In the genomic region with DNA sequence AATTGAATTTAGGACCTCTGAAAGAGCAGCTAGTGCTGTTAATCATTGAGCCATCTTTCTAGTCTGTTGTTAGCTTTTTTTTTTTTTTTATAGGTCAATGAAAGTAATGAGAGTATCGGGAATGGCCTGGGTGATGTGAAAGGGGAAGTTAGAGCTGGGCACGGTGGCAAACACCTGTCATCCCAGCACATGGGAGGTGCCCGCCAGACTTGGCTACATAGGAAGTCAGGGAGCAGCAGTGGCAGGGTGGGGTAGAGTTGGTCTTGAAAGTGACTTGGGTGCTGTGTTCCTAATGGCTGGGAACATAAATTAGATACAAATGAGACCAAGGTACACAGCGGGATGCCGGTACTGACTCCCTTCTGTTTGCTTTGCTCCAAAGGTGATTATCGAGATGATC, we compare ENCODE assay signal across 28 mouse cellular contexts. TPM values are rescaled to one million over a fixed set of nuclear protein-coding genes. Genes with fewer than 3 reads are reported as not detected.
DNase-seq lines count a peak whose midpoint lies in the region; ATAC-seq lines count a peak whose summit lies in the region.
"Had no signal": no experiment of that assay in that cellular context is flagged by ENCODE, and none has a peak within 500 bp of the region (broad histone marks: within the 10 kb centered on the region; RNA-seq: fewer than 3 reads in every experiment).

No protein-coding gene starts in this region.

- H3K4me2 ChIP-seq in liver, embryonic 11.5 days = no peak overlapping the region
- no peak overlapping the region for H3K4me2 ChIP-seq in liver, embryonic 15.5 days
- H3K4me2 ChIP-seq in liver, embryonic 12.5 days = no peak overlapping the region
- H3K4me2 ChIP-seq: embryonic facial prominence, embryonic 13.5 days; embryonic facial prominence, embryonic 15.5 days; forebrain, embryonic 12.5 days had no signal

- H3K27ac ChIP-seq in liver, embryonic 11.5 days (ENCODE audit: low read depth, low read length) = no peak overlapping the region
- 0 out of 2 replicates have a peak overlapping the region, but pooled peaks have one; percentile 26 for H3K27ac ChIP-seq in liver, embryonic 15.5 days (replicated peaks)
- H3K27ac ChIP-seq in liver, embryonic 12.5 days = no peak overlapping the region
- H3K27ac ChIP-seq: embryonic facial prominence, embryonic 13.5 days; embryonic facial prominence, embryonic 15.5 days; forebrain, embryonic 10.5 days; forebrain, embryonic 12.5 days had no signal

- no peak overlapping the region for H3K4me3 ChIP-seq in liver, embryonic 11.5 days (ENCODE audit: low read depth, low read length)
- H3K4me3 ChIP-seq in liver, embryonic 15.5 days (replicated peaks) = no peak overlapping the region
- H3K4me3 ChIP-seq in liver, embryonic 12.5 days = no peak overlapping the region
- H3K4me3 ChIP-seq: embryonic facial prominence, embryonic 13.5 days; embryonic facial prominence, embryonic 15.5 days; erythroblast, embryonic 14.5 days; forebrain, embryonic 10.5 days; forebrain, embryonic 12.5 days had no signal

- H3K9ac ChIP-seq in liver, embryonic 11.5 days (ENCODE audit: low read depth, low read length) = peak overlapping the region; percentile 1; the same call in 1 of the 2 replicates
- H3K9ac ChIP-seq in liver, embryonic 15.5 days = no peak overlapping the region
- H3K9ac ChIP-seq in liver, embryonic 12.5 days = no peak overlapping the region
- H3K9ac ChIP-seq: embryonic facial prominence, embryonic 13.5 days; embryonic facial prominence, embryonic 15.5 days; forebrain, embryonic 12.5 days had no signal

- no peaks in the 10 kb centered on the region for H3K27me3 ChIP-seq in liver, embryonic 11.5 days (replicated peaks; ENCODE audit: control insufficient read depth, insufficient read depth, low read length)
- no peaks in the 10 kb centered on the region for H3K27me3 ChIP-seq in liver, embryonic 15.5 days
- H3K27me3 ChIP-seq in liver, embryonic 12.5 days (replicated peaks) = no peaks in the 10 kb centered on the region
- H3K27me3 ChIP-seq in splenic B cell, adult 2 months (ENCODE audit: control insufficient read depth, insufficient read depth, low read length, poor library complexity, severe bottlenecking) = no peaks in the 10 kb centered on the region
- H3K27me3 ChIP-seq: CH12.LX; embryonic facial prominence, embryonic 13.5 days; embryonic facial prominence, embryonic 15.5 days; forebrain, embryonic 12.5 days; Patski had no signal

- 89% methylated on average over 6 of the region's 6 CpGs for WGBS in liver, embryonic 11.5 days
- WGBS in liver, embryonic 15.5 days (ENCODE audit: insufficient replicate concordance) = 83% methylated on average over 6 of the region's 6 CpGs
- 80% methylated on average over 6 of the region's 6 CpGs for WGBS in liver, embryonic 12.5 days (ENCODE audit: insufficient replicate concordance)

- no peaks in the 10 kb centered on the region for H3K9me3 ChIP-seq in liver, embryonic 11.5 days (ENCODE audit: control insufficient read depth, low read length)
- no peaks in the 10 kb centered on the region for H3K9me3 ChIP-seq in liver, embryonic 15.5 days (replicated peaks)
- H3K9me3 ChIP-seq in liver, embryonic 12.5 days (replicated peaks) = no peaks in the 10 kb centered on the region
- H3K9me3 ChIP-seq: embryonic facial prominence, embryonic 15.5 days had no signal

- no peak for ATAC-seq in liver, embryonic 11.5 days (replicated peaks; ENCODE audit: low FRiP score)
- no peak for ATAC-seq in liver, embryonic 15.5 days (ENCODE audit: insufficient read depth)
- ATAC-seq in liver, embryonic 12.5 days = no peak
- ATAC-seq: activated CD4-positive, CD25-positive, alpha-beta regulatory T cell, adult 4 months; CD4-positive, CD25-positive, alpha-beta regulatory T cell, adult 4 months; forebrain, embryonic 14.5 days; forebrain, embryonic 16.5 days; Patski had no signal

- no peak for DNase-seq in liver, embryonic 11.5 days (ENCODE audit: low spot score)
- no peak for DNase-seq in liver
- peak; percentile 78 for DNase-seq in A20 (ENCODE audit: low read depth, low spot score)
- DNase-seq in splenic B cell, adult 2 months (ENCODE audit: low read depth, low spot score) = peak; percentile 16
- DNase-seq in left cerebral cortex, adult 11 months (ENCODE audit: low spot score) = no peak
- DNase-seq: adrenal gland, adult 8-10 months; adrenal gland, postnatal 14 days; B cell, adult 2 months; cerebellum, adult 11 months; cerebellum, adult 18-20 months; cerebellum, adult 8-10 months; cerebellum, adult 9-11 months; cerebellum, postnatal 14 days; cerebellum, postnatal 36 days; embryo, embryonic 11 days had no signal

- peaks cover 7% of the 10 kb centered on the region for H3K4me1 ChIP-seq in liver, embryonic 11.5 days (replicated peaks; ENCODE audit: control insufficient read depth, insufficient read depth, low read length)
- H3K4me1 ChIP-seq in liver, embryonic 15.5 days (replicated peaks) = peaks cover 37% of the 10 kb centered on the region
- peaks cover 34% of the 10 kb centered on the region for H3K4me1 ChIP-seq in liver, embryonic 12.5 days

- H3K36me3 ChIP-seq in liver, embryonic 11.5 days (ENCODE audit: control insufficient read depth, insufficient read depth, low read length) = peaks cover 40% of the 10 kb centered on the region
- H3K36me3 ChIP-seq in liver, embryonic 15.5 days (replicated peaks) = peaks cover 55% of the 10 kb centered on the region
- peaks cover 69% of the 10 kb centered on the region for H3K36me3 ChIP-seq in liver, embryonic 12.5 days
- H3K36me3 ChIP-seq in splenic B cell, adult 2 months (ENCODE audit: control insufficient read depth, insufficient read depth, low read length, poor library complexity, severe bottlenecking) = no peaks in the 10 kb centered on the region

RNA-seq across cellular contexts. Expression of a gene that starts 3.8 kb away (rescaled TPM):
- 250 TPM in 2 replicates for polyA plus RNA-seq in liver, embryonic 11.5 days (2014; fragmentation: Nextera tagmentation; extraction: Ambion mirVana)
- polyA plus RNA-seq in liver, embryonic 15.5 days (2015; fragmentation: Nextera tagmentation; extraction: Ambion mirVana) = 226 and 228 TPM in 2 replicates
- polyA plus RNA-seq in liver, embryonic 12.5 days (2016; fragmentation: Nextera tagmentation; extraction: Ambion mirVana) = 233 and 239 TPM in 2 replicates

RNA-seq across cellular contexts. Expression of a gene that starts 4.9 kb away (rescaled TPM):
- polyA plus RNA-seq in liver, embryonic 11.5 days (2014; fragmentation: Nextera tagmentation; extraction: Ambion mirVana) = 39.5 and 41.9 TPM in 2 replicates
- 17.9 and 18.4 TPM in 2 replicates for polyA plus RNA-seq in liver, embryonic 15.5 days (2015; fragmentation: Nextera tagmentation; extraction: Ambion mirVana)
- polyA plus RNA-seq in liver, embryonic 12.5 days (2016; fragmentation: Nextera tagmentation; extraction: Ambion mirVana) = 21.9 and 24.0 TPM in 2 replicates

RNA-seq across cellular contexts. Expression of a gene that starts 10.7 kb away (rescaled TPM):
- polyA plus RNA-seq in liver, embryonic 11.5 days (2014; fragmentation: Nextera tagmentation; extraction: Ambion mirVana) = 8.9 and 9.3 TPM in 2 replicates
- 9.6 and 10.4 TPM in 2 replicates for polyA plus RNA-seq in liver, embryonic 15.5 days (2015; fragmentation: Nextera tagmentation; extraction: Ambion mirVana)
- polyA plus RNA-seq in liver, embryonic 12.5 days (2016; fragmentation: Nextera tagmentation; extraction: Ambion mirVana) = 12.3 and 13.0 TPM in 2 replicates

RNA-seq across cellular contexts. Expression of a gene that starts 13.3 kb away (rescaled TPM):
- 879 and 949 TPM in 2 replicates for polyA plus RNA-seq in liver, embryonic 11.5 days (2014; fragmentation: Nextera tagmentation; extraction: Ambion mirVana)
- 1,466 and 1,543 TPM in 2 replicates for polyA plus RNA-seq in liver, embryonic 15.5 days (2015; fragmentation: Nextera tagmentation; extraction: Ambion mirVana)
- polyA plus RNA-seq in liver, embryonic 12.5 days (2016; fragmentation: Nextera tagmentation; extraction: Ambion mirVana) = 1,354 and 1,355 TPM in 2 replicates

RNA-seq across cellular contexts. Expression of a gene that starts 25.3 kb away (rescaled TPM):
- 19.3 and 20.2 TPM in 2 replicates for polyA plus RNA-seq in liver, embryonic 11.5 days (2014; fragmentation: Nextera tagmentation; extraction: Ambion mirVana)
- polyA plus RNA-seq in liver, embryonic 15.5 days (2015; fragmentation: Nextera tagmentation; extraction: Ambion mirVana) = 12.7 and 14.2 TPM in 2 replicates
- polyA plus RNA-seq in liver, embryonic 12.5 days (2016; fragmentation: Nextera tagmentation; extraction: Ambion mirVana) = 16.2 and 17.2 TPM in 2 replicates

Comparison
In these comparisons a context has a peak if more than half of its experiments do, and no peak if none do; other contexts are left out.
1. DNase-seq: peak in A20 (single experiment) and splenic B cell, adult 2 months (single experiment); none in liver, embryonic 11.5 days (single experiment), liver (single experiment) and left cerebral cortex, adult 11 months (single experiment).